Mouse (Mus musculus) brain, embryonic 14.5 days (tissue): Measurements from ENCODE around the gene Il1f10. TPM values are rescaled to one million over a fixed set of nuclear protein-coding genes. Genes with fewer than 3 reads are reported as not detected.

ENCODE experiments used
- DNase-seq: peaks from one replicate; pipeline ENCODE4 v3.0.0-alpha.2; 2011; ENCODE audit warnings: low read depth
- CTCF ChIP-seq: fragments of 200-500 bp; IDR thresholded peaks from 2 replicates; pipeline ENCODE4 v1.5.1; 2012; ENCODE audit warnings: inconsistent platforms, mild to moderate bottlenecking, moderate library complexity, borderline replicate concordance; ENCODE audit not compliant: insufficient read depth, insufficient read length; ENCODE audit errors: extremely low read depth
- POLR2A ChIP-seq: fragments of 200-500 bp; IDR thresholded peaks from 2 replicates; pipeline ENCODE4 v1.6.1; 2012; ENCODE audit warnings: mild to moderate bottlenecking, inconsistent platforms, borderline replicate concordance; ENCODE audit not compliant: poor library complexity, insufficient read depth, insufficient read length, severe bottlenecking; ENCODE audit errors: extremely low read depth
- polyA plus RNA-seq: library from polyadenylated mRNA; depleted of rRNA; stranded (reverse); fragments of >200 nt; gene quantifications from 2 replicates; pipeline ENCODE4 v1.2.3, GENCODE M21; 2012; rRNA removed

The Il1f10 gene
- polyA plus RNA-seq, 1 experiment = not detected

DNA sequence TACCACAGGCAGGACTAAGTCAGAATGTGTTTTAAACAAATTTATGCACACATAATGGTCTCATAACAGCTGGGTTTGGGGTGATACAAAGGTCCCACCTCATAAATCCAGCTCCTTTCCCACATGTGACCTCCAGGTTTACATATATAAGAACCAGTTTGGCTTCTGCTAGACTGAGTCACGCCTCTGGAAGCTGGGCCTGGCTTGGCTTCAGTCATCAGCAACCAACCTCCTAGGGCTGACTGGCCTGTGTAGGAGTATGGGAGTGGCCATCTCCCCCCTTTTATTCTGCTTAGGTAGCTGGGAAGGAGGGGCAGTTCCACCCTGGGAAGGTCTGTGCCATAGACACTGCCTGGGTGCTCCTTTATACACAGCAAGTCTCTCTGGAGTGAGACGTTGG lies 45.5 kb downstream of the Il1f10 start, which contains the start of gene Il1rn:
Gene Il1rn, plus strand, starts transcription at position 309 of the 400 bp plus-strand sequence.
- TF ChIP-seq CTCF = no peak
- no peak for TF ChIP-seq POLR2A

DNA sequence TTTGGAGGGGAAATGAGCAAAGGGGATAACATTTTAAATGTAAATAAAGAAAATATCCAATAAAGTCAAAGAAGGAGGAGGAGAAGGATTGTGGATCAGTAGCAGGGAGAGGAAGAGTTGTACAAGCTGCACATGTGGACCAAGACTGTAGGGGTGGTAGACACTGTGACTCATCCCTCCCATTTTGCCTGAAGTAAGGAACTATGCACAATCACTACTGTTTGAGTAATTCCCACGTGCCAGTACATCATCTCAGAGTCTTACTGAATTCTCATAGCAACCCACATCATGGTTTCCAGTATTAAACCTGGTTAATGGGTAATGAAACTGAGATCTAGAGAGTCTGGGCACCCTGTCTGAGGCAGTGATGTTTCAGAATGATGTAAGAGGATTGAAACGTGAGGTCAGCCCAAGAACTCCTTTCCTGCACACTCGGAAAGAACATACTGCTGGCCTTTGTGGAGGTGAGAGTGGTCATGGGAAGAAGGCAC lies 50.4 kb downstream of the Il1f10 start:
- DNase-seq = no peak

More for the DNA sequence above, 45.5 kb downstream of the Il1f10 start, which contains the start of gene Il1rn:
- no peak for DNase-seq

More for the DNA sequence above, 50.4 kb downstream of the Il1f10 start:
- TF ChIP-seq CTCF = no peak
- no peak for TF ChIP-seq POLR2A

Other genes with a start within 250 kb of the Il1f10 start
- gene Hnmt, start 241.8 kb upstream of the Il1f10 start, polyA plus RNA-seq = 1.6 and 2.5 TPM in 2 replicates
- not detected in 2 replicates for gene Tbpl2, start 194.6 kb upstream of the Il1f10 start, polyA plus RNA-seq
- not detected in 2 replicates for gene Il1f8, start 138.0 kb upstream of the Il1f10 start, polyA plus RNA-seq
- gene Il1f9, start 104.7 kb upstream of the Il1f10 start, polyA plus RNA-seq = not detected in 2 replicates
- gene Il1f6, start 75.8 kb upstream of the Il1f10 start, polyA plus RNA-seq = not detected in 2 replicates
- 0.07 TPM in 1 of 2 replicates, not detected in the other for gene Il1f5, start 14.2 kb upstream of the Il1f10 start, polyA plus RNA-seq
- 0.08 and 0.15 TPM in 2 replicates for gene Il1rn, start 45.7 kb downstream of the Il1f10 start, polyA plus RNA-seq
- gene Psd4, start 76.4 kb downstream of the Il1f10 start, polyA plus RNA-seq = 0.42 and 0.53 TPM in 2 replicates
- gene Pax8, start 184.4 kb downstream of the Il1f10 start, polyA plus RNA-seq = 1.9 and 9.4 TPM in 2 replicates